Mouse (Mus musculus) ES-E14 (cell line): ENCODE measurements at regions not wholly inside any gene's neighbourhood (a gene's known extent, or its start where the extent isn't known, plus 50 kb on each side); places are given as distances from the start of the nearest gene placed in this dataset.

Experiments
- DNase-seq: peaks from one replicate; pipeline ENCODE4 v3.0.0-alpha.2; 2013; ENCODE audit warnings: low read depth, low spot score
- H3K27ac ChIP-seq: 2 replicates; pipeline ENCODE4 v1.5.1; 2012; ENCODE audit warnings: low read depth, mild to moderate bottlenecking, low read length, moderate library complexity, mixed read lengths; ENCODE audit not compliant: poor library complexity, insufficient read depth, severe bottlenecking
- H3K36me3 ChIP-seq: 2 replicates; pipeline ENCODE4 v1.6.1; 2012; ENCODE audit warnings: mild to moderate bottlenecking, low read length, moderate library complexity, mixed read lengths; ENCODE audit not compliant: control insufficient read depth, poor library complexity, insufficient read depth, severe bottlenecking
- H3K4me1 ChIP-seq, 2 experiments: fragments of 150-350 bp in 1 of 2; sonication (generic) in 1 of 2; 2 replicates each; pipeline ENCODE4 v1.6.1; 2012; ENCODE audit warnings: low read length in 2 of 2, mild to moderate bottlenecking in 1 of 2, mixed read lengths in 1 of 2; ENCODE audit not compliant: control insufficient read depth in 2 of 2, insufficient read depth in 2 of 2, poor library complexity in 1 of 2
- H3K4me3 ChIP-seq, 2 experiments: fragments of 150-350 bp in 1 of 2; sonication (generic) in 1 of 2; 2 replicates each; pipeline ENCODE4 v1.5.1; 2012; ENCODE audit warnings: low read length in 2 of 2, low read depth in 1 of 2, mild to moderate bottlenecking in 1 of 2, mixed read lengths in 1 of 2; ENCODE audit not compliant: insufficient read depth in 1 of 2, poor library complexity in 1 of 2, severe bottlenecking in 1 of 2
- H3K9ac ChIP-seq: 2 replicates; pipeline ENCODE4 v1.6.1; 2012; ENCODE audit warnings: low read depth, mild to moderate bottlenecking, low read length, mixed read lengths; ENCODE audit not compliant: poor library complexity, insufficient read depth, severe bottlenecking
- H3K9me3 ChIP-seq: fragments of 150-350 bp; sonication (generic); 2 replicates; pipeline ENCODE4 v1.6.1; 2012; ENCODE audit warnings: low read depth, mild to moderate bottlenecking, low read length; ENCODE audit not compliant: control insufficient read depth, insufficient read depth
- CHD2 ChIP-seq: IDR thresholded peaks from 2 replicates; pipeline ENCODE4 v1.6.1; 2014; ENCODE audit warnings: mild to moderate bottlenecking, low read depth, low read length, inconsistent platforms
- HCFC1 ChIP-seq: IDR thresholded peaks from 2 replicates; pipeline ENCODE4 v1.6.1; 2012; ENCODE audit warnings: low read length, inconsistent platforms, borderline replicate concordance; ENCODE audit not compliant: insufficient read depth
- MAFK ChIP-seq: IDR thresholded peaks from 2 replicates; pipeline ENCODE4 v1.6.1; 2014; ENCODE audit warnings: mild to moderate bottlenecking, low read depth, low read length, inconsistent platforms; ENCODE audit not compliant: insufficient read depth
- ZC3H11A ChIP-seq: IDR thresholded peaks from 2 replicates; pipeline ENCODE4 v1.6.1; 2012; ENCODE audit warnings: low read depth, mild to moderate bottlenecking, inconsistent platforms, low read length, borderline replicate concordance
- ZNF384 ChIP-seq: IDR thresholded peaks from 2 replicates; pipeline ENCODE4 v1.6.1; 2012; ENCODE audit warnings: low read depth, low read length, inconsistent platforms
- in situ Hi-C, 2 experiments: fragments of 600-800 bp; cut with MboI; formaldehyde crosslinking; loops; one replicate each; pipeline ENCODE4 v1.15.1; 2025; ENCODE audit warnings: low sequenced_read_pairs in 2 of 2, inconsistent platforms in 1 of 2; ENCODE audit not compliant: unreplicated experiment in 2 of 2

- TF ChIP-seq HCFC1 (no peak), ZNF384 (no peak), MAFK (no peak), ZC3H11A (no peak), CHD2 (no peak)
- H3K9me3 ChIP-seq = no peaks in the 10 kb centered on the region
- no peak overlapping the region for H3K9ac ChIP-seq
- no peak for DNase-seq
- H3K4me1 ChIP-seq = no peaks in the 10 kb centered on the region
- H3K4me3 ChIP-seq = no peak overlapping the region
- H3K27ac ChIP-seq = no peak overlapping the region
- no peaks in the 10 kb centered on the region for H3K36me3 ChIP-seq
- in situ Hi-C loops = no loop called here
These were observed 116.1 kb upstream of the Prox1 start for GRCm38 (mm10) chr1:190286481-190287145.

GRCm38 (mm10) chr1:190285636-190286035, 115.1 kb upstream of the Prox1 start:
- no peak for TF ChIP-seq ZC3H11A
- no peak for TF ChIP-seq CHD2
- no peak for TF ChIP-seq MAFK
- TF ChIP-seq HCFC1 = no peak
- TF ChIP-seq ZNF384 = no peak
- no peak for DNase-seq
- H3K9ac ChIP-seq = no peak overlapping the region
- no peaks in the 10 kb centered on the region for H3K4me1 ChIP-seq
- no peaks in the 10 kb centered on the region for H3K9me3 ChIP-seq
- in situ Hi-C loops = no loop called here
- no peak overlapping the region for H3K27ac ChIP-seq
- H3K36me3 ChIP-seq = no peaks in the 10 kb centered on the region
- no peak overlapping the region for H3K4me3 ChIP-seq

- H3K9ac ChIP-seq = no peak overlapping the region
- no peaks in the 10 kb centered on the region for H3K36me3 ChIP-seq
- no peak for TF ChIP-seq ZNF384
- no peak for TF ChIP-seq CHD2
- no peak for TF ChIP-seq ZC3H11A
- no peak for TF ChIP-seq HCFC1
- no peak for TF ChIP-seq MAFK
- no peak for DNase-seq
- no peak overlapping the region for H3K27ac ChIP-seq
- H3K4me3 ChIP-seq = no peak overlapping the region
- no peaks in the 10 kb centered on the region for H3K9me3 ChIP-seq
- in situ Hi-C loops = no loop called here
- no peaks in the 10 kb centered on the region for H3K4me1 ChIP-seq
These were observed 114.5 kb upstream of the Prox1 start for GRCm38 (mm10) chr1:190285049-190285448.

GRCm38 (mm10) chr1:190284138-190284537, 113.6 kb upstream of the Prox1 start:
- in situ Hi-C loops = no loop called here
- H3K4me1 ChIP-seq = no peaks in the 10 kb centered on the region
- H3K36me3 ChIP-seq = no peaks in the 10 kb centered on the region
- no peak overlapping the region for H3K4me3 ChIP-seq
- H3K9me3 ChIP-seq = no peaks in the 10 kb centered on the region
- no peak overlapping the region for H3K9ac ChIP-seq
- TF ChIP-seq ZC3H11A (no peak), HCFC1 (no peak), ZNF384 (no peak), CHD2 (no peak), MAFK (no peak)
- H3K27ac ChIP-seq = no peak overlapping the region
- DNase-seq = no peak
